Mouse (Mus musculus) kidney, postnatal 4 days (tissue): ENCODE data around the gene Unkl.

Experiments
- DNase-seq, 2 experiments: peaks; one replicate each; pipeline ENCODE4 v3.0.0; 2021; ENCODE audit warnings: mixed read lengths in 2 of 2

The Unkl gene

DNA sequence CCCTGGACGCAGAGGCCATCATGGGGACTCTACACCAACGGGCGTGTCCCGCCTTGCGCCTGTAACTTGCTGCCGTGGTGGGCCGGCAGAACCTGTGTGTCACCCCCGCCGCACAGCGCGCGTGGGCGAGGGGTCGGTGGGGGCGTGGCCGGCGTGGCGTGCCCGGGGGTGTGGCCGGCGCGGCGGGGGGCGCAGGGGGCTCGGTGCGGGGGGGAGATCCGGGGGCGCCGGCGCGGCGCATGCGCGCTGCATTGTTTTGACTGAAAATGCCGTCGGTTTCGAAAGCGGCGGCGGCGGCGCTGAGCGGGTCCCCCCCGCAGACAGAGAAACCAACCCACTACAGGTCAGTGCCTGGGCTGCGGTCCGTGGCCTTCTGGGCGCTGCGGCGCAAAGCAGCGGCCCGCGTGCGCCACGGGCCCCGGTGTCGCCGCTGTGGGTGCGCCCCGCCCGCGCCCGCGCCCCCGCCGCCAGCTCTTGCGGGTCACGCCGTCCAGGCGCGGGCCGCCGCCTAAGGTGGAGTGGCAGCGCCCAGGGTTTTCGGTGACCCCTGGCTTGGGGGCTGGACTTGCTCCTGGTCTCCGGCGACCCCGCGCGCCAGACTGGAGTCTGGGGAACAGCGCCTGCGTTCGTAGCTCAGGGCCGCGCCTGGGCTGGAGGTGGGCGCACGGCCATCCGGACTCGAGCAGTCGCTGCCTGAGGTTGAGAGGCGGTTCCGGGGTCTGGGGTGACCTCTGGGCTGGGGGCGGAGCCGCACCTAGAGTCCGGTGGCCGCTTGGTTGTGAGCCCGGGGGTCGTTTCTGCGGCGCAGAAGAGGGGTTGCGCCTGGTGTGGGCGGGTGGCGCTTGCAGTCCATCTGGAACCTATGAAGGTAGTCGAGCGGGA, at the start of gene Unkl:
TSS of gene Unkl (plus strand) at position 248 of the 882 bp plus-strand sequence.
- DNase-seq: peak; percentile 88 to 92

DNA sequence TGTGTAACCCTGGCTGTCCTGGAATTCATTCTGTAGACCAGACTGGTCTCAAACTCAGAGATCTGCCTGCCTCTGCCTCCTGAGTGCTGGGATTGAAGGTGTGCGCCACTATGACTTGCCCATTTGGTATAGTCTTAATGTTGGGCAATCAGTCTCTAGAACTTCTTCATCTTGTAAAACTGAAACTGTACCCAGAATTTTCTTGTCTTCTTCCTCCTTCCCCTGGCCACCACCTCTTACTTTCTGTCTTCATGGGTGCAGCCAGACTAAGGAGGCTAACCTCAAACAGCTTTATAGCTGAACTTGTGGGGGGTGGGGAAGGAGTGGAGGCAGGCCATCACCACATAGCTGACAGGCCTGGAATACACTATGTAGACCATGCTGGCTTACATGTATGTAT, 49.4 kb upstream of the Unkl start:
- DNase-seq: no peak

DNA sequence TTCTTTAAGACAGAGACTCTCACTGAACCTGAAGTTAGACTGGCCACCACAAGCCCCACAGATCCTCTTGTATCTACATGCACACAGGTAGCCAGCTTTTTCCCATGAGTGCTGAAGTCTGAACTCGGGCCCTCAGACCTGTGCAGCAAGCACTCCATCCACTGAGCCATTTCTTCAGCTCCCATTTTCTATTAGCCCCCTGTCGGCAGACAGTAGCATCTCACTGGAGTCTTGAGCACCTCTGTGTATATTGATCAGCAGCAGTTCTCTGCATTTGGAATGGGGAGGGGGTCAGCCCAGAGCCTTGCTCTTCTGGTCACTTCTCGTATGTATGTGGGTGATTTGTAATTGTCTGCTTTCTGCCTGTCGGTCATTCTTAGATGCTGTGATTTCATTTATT, 48.2 kb upstream of the Unkl start:
- peak; percentile 18 to 31 for DNase-seq

DNA sequence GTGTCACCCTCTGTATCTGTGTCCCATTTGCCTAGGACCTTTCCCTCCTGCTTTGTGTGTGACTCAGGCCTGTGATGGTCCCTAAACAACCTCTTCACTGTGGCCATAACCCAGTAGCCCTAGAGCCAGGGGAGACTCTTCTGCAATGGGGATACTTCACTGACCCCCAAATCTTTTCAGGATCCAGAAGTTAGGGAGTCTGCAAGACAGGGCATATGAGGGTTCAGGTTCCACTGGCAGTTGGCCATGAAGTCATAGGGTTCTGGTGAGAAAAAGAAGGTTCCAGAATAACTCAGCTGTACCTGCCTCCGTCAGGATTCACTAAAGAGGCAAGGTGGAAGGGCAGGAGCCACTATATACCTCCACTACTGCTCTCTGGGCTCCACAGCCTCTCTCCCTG, 26.0 kb upstream of the Unkl start, which contains the start of gene Ccdc154:
TSS of gene Ccdc154 (plus strand) at position 301 of the 400 bp plus-strand sequence.
- no peak for DNase-seq

DNA sequence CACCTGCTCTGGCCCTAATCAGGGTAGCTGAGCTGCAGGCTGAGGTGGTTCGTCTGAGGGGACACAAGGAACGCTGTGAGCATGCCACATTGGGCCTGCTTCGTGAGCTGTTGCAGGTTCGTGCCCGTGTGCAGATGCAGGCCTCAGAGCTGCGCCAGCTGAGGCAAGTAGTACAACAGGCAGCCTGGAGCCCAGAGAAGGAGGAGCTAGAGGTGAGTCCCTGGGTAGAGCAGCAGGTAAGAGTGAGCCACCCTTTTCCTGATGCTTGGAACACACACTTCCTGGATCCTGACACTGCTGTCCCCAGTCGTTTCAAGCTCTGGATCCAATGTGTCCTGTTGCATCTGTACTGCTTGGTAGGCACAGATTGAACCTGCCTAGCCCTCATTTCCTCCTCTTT, 24.8 kb upstream of the Unkl start:
- DNase-seq: no peak

DNA sequence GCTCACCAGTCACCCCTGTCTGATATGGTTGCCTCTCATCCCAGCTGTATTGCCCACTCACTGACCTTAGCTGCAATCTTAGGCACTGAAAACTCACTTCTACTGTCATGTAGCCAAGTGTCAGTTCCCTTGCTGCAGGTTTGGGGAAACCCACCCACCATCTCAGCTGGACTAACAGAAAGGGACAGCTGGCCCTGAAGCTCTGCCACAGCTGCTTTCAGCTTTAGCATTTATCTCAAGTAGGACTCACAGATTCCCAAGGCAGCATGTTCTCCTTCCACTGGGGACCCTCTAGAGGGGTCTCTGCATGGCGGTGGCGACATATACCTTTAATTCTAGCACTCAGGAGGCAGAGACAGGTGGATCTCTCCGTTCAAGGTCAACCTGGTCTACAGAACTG, 23.4 kb upstream of the Unkl start:
- DNase-seq: no peak

DNA sequence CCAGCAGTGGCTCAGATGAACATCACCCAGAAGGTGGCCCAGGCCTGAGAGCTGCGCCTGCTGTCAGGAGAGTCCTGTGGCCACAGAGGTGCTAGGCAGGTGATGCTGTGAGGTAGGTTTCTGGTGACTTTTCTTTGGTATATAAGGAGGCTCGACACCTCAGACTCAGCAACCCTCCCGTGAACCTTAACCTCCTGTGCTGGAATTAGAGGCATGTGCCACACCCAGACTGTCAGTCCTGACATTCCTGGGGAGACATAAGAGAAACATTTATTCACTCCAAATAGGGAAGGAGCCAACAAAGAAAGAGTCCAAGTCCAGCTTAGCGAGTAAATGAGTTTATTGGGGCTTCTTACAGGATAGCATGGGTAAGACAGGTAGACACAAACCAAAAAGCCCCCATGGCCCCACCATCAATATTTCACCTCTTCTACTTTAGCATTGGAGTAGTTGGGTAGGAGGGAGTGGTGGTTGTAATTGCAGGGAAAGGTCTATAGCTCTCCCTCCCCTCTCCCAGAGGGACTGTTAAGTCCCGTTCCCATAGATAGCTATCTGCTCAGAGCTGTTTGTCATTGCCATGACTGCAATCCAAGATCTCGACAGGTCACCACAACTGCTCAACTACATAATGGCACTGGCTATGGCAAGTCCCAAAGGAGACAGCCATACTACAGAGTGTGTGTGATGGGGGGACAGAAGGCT, 22.1 kb upstream of the Unkl start:
- no peak for DNase-seq

DNA sequence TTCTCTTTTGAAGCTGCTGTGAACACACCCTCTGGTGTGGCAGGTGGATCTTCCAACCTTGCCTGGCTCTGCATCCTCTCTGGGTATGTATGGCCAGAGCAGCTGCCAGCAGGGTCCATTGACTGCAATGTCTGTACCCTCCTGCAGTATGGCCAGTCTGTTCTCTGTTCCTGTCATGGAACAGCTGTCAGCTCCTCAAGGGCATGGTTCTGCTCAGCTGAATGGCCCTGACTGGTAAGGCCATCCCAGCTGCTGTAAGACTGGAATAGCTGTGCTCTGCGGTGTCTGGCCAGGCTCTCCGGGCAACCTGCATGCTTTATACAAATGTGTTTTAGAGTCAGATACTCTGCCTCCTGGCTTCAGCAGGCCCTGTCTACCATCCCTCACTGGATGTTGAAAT, 18.5 kb upstream of the Unkl start:
- no peak for DNase-seq

DNA sequence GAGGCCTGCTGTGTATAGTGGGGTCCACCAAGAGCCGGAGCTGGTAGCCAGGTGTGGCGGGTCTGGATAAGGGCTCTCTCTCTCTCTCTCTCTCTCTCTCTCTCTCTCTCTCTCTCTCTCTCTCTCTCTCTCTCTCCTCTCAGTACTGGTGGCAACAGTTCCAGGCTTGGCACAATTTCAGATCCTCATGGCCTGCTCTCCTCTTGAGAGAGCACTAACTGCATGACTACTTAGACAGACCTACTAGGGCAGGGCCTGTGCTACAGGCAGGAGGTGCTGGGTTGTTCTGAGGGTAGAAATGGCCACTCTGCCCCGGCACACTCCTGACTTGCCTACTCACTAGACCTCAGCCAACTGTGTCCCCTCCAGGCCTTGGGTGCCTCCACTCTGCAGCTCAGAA, 15.6 kb upstream of the Unkl start:
- no peak for DNase-seq

DNA sequence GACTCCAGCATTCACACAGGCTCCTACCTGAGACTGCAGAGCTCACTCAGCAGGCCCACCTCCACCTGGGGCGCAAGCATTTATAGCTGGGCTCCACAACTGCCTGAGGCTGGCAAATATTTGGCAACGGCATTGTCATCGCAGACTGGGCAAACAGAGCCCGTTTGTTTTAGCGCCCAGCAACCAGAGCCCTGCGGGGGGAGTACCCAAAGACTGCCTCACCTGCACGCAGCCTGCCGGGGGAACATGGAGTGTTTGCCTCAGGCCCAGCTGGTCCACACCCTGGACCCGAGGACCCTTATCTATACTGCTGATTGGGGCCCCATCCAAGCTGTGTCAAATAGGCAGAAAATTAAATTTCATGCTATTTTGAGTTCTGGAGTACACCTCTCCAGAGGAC, 12.8 kb upstream of the Unkl start, which contains the start of gene Gm38655:
TSS of gene Gm38655 (minus strand) at position 61 of the 400 bp plus-strand sequence.
- DNase-seq: no peak

DNA sequence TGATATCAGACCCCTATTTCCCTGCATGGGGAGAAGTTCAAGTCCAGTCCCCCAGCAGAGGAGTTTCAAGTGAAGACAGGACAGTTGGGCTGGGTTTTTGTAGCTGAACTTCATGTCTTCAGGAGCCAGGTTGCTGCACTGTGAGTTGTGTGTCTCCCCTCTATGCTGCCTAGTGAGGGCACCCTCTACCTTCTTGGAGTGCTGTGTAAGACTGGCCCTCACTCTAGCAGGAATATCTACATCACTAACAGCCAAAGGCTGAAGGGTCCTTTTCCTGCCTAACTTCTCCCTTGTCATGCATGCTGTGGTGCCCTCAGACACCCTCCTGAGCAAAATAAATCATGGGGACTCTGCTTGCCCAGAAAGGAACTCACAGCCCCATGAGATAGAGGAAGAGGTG, 5.0 kb upstream of the Unkl start:
- no peak for DNase-seq

DNA sequence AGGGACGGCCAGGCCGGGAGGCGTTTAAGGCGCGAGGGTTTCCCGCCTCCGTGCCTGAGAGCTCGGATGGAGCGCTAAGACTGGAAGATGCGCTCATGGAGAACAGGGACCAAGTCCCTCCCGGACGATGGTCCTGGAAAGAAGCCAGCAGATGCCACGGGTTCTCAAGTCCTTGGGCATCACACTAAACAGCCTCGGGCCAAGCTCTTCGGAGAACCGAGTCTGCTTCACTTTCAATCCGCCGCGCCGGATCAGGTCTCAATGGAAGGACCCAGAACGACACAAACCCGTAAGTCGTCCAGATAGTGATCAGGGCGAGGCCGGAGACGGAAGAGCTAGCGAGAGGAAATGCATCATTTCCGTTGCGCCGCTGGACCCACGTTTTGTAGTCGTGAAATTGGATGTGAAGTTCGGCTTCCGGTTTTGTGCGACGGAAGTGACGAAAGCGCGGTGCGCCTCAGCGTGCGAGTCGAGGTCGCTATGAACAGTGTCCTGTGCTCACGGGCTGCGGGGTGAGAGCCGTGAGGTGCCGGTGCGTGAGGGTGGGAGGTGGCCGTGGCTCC, 4.0 kb upstream of the Unkl start, which contains the start of gene BC003965:
TSS of gene BC003965 (plus strand) at position 426 of the 563 bp plus-strand sequence.
- DNase-seq: peak; percentile 99

DNA sequence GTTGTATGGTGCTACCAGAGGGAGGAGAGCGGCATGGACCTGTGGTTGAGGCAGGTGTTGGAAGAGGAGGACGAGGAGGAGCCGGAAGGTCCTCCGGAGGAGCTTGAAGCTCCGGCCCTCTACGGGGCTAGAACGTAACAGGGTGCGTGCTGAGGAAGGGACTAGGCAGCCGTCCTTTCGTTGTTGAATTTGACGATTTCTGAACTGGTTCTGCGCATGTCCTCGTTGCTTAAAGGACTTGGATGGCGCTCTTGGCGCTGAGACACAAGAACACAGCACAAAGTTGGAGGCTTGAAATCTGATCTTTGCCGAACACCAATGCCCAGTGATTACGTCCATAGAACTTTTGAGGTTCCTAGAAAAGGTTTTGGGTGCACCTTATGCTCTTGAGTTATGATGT, 3.2 kb upstream of the Unkl start:
- DNase-seq: no peak

DNA sequence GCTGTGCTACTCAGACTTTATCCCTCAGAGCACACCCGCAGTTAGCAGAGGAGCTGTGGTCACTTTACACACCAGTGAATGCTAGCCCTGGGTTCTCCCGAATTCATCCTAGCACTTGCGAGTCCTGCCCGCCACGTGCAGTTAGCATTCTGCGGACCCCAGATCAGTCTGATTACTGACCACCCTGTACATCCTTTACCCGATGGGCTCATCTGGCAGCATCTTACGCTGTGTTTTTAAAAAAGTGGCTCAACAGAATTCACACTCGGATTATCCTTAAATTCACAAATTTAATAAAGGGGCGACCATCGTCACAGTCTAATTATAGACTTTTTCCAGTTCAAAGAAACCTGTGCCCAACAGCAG, 430 bp upstream of the Unkl start:
- DNase-seq: peak in 1 of 2 experiments; percentile 13

DNA sequence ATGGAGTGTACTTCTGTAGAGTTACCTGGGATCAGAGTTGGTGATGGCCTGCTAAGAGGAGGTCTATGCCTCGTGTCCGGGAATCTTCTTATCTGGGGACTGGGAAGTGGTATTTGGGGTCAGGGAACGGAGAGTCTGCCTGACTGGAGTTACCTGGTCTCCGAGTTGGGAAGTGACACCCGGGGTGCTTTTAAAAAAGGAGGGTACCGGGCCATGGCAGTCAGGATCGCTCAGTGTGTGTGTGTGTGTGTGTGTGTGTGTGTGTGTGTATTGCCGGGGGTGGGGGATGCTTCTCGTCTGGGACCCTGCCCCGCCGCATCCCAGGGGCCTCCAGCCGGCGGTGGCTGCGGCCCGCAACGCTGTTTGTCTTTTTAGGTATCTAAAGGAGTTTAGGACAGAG, 894 bp downstream of the Unkl start:
- no peak for DNase-seq

DNA sequence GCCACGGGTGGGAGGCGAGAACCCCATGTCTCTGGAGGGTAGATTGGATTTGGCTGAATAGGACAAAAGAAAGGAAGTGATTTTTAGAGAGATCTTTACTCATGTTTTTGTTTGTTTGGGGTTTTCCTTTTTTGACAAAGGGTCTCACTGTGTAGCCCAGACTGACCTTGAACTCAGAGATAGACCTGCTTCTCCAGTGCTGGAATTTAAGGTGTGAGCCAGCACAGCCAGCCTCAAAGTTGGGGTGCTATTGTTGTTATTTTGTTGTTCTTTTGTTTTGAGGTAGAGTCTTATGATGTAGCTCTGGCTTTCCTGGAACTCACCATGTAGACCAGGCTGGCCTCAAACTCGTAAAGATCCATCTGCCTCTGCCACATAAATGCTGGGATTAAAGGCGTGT, 14.2 kb downstream of the Unkl start:
- DNase-seq: no peak

DNA sequence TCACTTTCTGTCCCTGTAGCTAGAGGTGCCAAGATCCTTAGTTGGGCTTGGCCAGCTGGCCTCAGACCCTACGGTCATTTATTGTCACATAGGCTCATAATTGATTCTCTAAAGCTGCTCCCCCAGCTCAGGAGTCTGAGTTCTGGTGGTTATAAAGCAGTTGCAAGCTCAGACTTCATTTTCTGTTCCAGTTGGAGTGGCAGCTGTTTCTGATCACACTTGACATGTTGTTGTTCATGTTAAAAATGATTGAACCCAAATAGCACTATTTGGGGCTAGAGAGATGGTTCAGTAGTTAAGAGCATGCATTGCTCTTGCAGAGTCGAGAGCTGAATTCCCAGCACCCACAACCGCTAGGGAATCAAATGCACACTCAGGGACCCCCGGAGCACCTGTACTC, 21.8 kb downstream of the Unkl start:
- DNase-seq: no peak

DNA sequence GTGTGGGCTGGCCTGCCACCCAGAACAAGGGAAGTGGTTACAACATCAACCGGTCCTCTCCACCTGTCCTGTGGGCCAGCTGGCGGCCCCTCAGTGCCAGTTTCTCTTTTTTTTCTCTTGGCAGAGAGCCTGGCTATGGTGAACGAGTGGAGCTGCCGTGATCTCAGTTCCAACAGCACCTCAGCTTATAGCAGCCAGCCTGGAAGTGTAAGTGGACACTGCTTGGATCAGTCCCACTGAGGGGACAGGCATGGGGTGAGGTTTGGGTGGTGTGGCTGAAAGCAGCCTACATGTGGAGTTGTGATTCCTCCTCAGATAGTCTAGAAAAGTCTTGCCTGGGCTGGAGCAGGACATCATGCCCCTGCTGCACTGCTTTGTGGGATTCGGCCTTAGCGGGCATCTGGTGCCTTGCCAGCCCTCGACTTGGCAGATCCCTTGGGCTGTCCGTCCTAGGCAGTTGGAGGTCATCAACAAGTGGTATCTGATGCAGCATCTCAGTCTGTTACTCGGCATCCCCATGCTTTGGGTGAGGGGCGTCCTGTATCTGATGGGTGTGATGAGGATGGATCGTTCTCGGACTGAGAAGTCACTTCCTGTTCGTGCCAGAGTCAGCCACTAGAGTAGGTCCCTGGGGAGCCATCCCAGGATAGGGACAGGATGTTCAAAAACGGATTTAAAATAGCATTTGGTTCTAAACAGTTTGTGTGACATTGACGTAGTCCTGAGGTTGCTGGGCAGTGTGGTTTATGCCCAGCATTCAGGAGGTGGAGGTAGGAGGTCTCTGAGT, 22.7 kb downstream of the Unkl start:
- peak in 1 of 2 experiments; percentile 36 for DNase-seq

DNA sequence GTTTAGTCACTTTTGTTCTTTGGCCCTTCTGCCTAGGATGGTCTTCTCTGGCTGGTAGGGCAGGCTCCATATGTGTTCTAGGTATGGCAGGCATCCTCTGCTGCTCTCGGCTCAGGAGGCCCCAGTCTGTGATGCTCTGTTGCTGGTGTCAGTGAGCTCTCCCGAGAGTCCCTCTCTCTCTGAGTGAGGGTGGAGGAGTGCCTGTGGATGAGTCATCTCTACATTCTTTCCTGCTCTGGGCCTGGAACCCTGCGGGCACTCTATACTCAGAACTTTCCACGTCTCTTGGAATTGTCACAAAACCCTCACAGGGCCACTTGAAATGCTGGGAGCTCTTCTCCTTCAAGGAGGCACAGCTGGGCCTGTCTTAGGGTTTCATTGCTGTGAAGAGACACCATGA, 23.5 kb downstream of the Unkl start:
- no peak for DNase-seq

DNA sequence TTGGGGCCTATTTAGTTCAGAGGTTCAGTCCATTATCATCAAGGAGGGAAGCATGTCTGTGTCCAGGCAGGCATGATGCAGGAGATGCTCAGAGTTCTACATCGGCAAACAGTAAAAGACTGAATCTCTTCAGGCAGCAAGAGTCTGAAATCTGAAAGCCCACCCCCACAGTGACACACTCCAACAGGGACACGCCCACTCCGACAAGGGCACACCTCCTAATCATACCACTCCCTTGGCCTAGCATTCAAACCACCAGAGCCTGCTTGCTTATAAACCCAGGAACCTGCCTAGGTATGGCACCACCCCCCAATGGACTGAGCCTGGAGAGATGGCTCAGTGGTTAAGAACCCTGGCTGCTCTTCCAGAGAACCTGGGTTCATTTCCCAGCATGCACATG, 27.2 kb downstream of the Unkl start:
- no peak for DNase-seq

DNA sequence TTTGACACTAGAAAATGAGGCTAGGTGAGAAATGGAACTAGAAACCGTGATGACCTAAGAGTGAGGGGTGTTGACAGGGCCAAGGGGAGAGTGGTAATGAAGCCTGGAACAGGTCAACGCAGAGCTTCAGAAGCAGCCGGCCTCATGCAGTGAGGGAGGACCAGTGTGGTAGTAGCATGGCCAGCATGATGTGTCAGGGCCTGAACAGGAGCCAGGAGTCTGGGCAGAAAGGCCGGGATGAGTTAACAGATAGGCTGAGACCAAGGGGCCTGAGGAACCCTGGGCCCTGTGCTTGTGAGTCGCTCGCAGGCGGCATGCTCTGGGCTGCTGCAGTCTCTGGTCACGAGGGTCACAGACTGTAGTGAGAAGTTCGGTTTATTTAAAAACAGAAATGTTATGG, 30.8 kb downstream of the Unkl start:
- DNase-seq: no peak

DNA sequence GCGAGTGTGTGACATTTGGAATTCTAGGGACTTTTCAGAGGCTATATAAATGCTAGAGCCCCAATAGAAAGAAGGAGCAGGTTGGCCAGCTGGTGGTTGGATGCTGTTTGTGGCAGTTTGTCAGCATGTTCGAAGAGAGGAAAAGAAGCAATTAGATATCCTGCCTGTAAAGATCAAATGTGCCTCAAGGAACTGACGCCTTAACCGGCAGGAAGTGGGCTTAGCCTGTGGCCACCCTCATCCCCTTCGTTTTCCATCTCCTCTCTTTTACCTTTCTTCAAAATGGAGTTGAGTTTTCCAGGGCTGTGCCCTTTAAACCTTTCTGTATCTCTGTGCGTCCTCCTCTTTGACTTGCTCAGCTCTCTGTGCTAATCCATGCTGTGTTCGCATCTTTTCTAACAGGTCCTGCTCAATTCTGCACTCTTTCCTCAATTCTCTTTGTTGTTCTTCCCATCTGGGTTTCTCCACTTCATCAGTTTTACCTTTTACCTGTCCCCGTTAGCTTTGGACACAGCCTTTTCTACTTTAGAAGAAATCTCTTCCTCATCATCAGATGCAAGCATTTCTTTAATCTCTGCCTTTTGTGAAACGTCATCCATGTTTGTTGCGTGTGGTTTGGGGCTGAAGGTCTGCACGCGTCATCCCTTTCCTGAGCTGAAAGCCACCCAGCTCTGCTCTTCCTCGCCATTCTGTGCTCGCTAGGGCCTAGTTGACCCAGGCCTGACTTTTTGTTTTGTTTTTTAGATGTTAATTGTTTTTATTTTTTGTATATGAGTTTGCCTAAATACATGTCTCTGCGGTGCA, 31.5 kb downstream of the Unkl start:
- DNase-seq: no peak
